Mouse (Mus musculus): Measurements from ENCODE around the gene Gm20671.

DNA sequence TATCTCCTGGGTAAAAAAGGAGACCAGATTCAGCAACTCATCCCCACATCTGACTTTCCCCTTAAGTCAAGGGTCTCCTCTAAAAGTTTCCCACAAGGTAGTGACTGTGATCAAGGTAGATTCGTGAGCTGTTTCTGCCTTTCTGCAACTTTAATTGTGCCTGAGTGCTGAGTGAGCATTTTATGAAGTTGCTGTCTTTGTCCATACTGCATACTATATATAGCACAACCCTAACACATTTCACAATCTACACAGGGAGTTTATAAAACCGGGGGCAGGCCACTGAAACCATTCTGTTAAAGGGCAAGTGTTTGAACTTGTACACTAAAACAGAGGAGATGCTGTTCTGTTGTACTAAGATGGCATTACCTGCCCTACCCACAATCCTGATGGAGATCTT, 133.5 kb downstream of the Gm20671 start:
- no peak for TF ChIP-seq POLR2A (IDR thresholded peaks at IDR 0.05; ENCODE audit: borderline replicate concordance, insufficient read depth, low read length)
- no peak for TF ChIP-seq CTCF (IDR thresholded peaks at IDR 0.05; ENCODE audit: borderline replicate concordance, insufficient read depth, low read depth, low read length)

Data from cerebellum, adult 2 months (tissue).